Mouse (Mus musculus) lung, postnatal 36 days (tissue): Measurements from ENCODE around the gene Ifnlr1.
"Not testable (repeated sequence)": the region's sequence is repeated elsewhere in the genome, so short reads cannot be mapped to it uniquely, and the experiment has no call there.

Source experiments
- DNase-seq: peaks from one replicate; pipeline ENCODE4 v3.0.0; 2022; ENCODE audit warnings: mixed read lengths

Ifnlr1 gene

GRCm38 (mm10) chr4:135689797-135690196 is 3.7 kb downstream of the Ifnlr1 start:
- no peak for DNase-seq

DNA sequence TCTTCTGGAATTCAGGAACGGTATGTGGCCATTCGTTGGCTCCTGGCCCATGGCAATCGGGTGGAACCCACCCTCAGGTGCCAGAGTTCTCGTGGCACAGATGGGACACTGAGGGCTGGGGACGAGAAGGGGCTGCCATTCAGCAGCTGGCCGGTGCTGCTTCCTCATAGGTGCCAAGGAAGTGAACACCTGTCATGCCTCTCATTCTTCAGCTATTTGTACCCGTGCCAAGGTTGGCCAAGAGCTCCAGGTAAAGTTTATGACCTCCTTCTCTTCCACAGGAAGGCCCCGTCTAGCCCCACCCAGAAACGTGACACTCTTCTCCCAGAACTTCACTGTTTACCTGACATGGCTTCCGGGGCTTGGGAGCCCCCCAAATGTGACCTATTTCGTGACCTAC is 4.2 kb downstream of the Ifnlr1 start:
- peak; percentile 82 for DNase-seq

DNA sequence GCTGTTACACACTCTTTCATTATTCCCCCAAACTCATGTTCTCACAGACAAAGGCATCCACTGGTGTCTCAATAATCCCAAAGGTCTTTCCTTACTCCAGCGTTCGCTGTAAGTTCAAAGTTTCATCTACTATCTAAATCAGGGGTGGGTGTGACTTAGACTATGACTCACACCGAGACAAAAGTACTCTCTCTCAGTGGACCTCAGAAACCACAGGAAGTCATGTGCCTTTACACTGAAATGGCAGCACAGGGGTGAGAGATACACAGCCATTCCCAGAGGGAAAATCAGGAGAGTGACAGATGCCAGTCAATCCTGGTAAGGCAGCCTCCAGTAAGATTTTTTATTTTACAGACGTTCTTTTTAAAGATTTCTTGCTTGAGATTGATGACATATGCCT is 6.8 kb downstream of the Ifnlr1 start:
- DNase-seq = no peak

- DNase-seq = no peak
Measured at GRCm38 (mm10) chr4:135698498-135698897, 12.4 kb downstream of the Ifnlr1 start.

- no peak for DNase-seq
Measured at GRCm38 (mm10) chr4:135703497-135703896, 17.4 kb downstream of the Ifnlr1 start.

GRCm38 (mm10) chr4:135704016-135704415 is 17.9 kb downstream of the Ifnlr1 start:
- DNase-seq = no peak

- no peak for DNase-seq
Measured at GRCm38 (mm10) chr4:135706045-135706444, 20.0 kb downstream of the Ifnlr1 start.

GRCm38 (mm10) chr4:135709072-135709564 is 23.0 kb downstream of the Ifnlr1 start:
- peak; percentile 91 for DNase-seq

GRCm38 (mm10) chr4:135709621-135710020 is 23.5 kb downstream of the Ifnlr1 start:
- no peak for DNase-seq

GRCm38 (mm10) chr4:135710392-135710791 is 24.3 kb downstream of the Ifnlr1 start:
- no peak for DNase-seq

DNA sequence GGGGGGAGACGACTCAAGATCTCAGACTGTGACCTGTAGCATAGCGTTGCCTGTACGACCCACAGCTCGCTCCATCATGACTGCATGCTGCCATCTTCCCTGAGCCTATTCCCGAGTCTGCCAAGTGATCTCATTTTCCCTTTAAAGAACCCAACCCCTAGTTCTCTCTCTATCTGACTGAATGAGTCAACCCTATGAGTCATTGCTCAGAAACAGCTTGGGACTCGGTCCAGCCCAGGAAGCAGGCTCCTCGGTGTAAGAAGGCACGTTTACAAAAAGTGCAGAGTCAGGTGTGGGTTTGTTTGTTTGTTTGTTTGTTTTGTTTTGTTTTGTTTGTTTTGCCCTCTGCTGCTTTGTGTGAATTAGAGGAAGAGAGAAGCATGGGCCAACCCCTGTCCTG is 28.7 kb downstream of the Ifnlr1 start:
- no peak for DNase-seq

GRCm38 (mm10) chr4:135716438-135716837 is 30.4 kb downstream of the Ifnlr1 start:
- not testable (repeated sequence) for DNase-seq

- DNase-seq = no peak
Measured at GRCm38 (mm10) chr4:135722540-135723290, 36.6 kb downstream of the Ifnlr1 start.

GRCm38 (mm10) chr4:135726416-135726815 is 40.3 kb downstream of the Ifnlr1 start:
- DNase-seq = no peak

DNA sequence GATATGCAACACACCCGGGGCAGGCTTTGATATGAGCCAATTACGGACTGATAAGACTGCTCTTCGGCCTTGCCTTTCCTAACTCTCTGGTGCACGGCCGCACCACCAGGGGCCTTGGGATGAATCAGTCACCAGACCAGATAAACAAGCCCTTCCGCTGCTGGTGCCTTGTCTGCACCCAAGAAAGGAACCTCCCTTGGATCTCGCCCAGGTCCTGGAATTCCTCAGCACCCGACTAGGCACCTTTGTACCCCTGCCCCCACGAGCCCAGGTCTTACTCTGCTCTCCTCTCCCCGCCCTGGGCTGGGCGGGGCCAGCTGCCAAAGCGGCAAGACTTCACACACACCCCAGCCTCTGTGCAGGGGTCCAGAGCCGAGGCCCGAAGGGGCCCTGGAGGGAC is 41.7 kb downstream of the Ifnlr1 start, which contains the start of gene Il22ra1:
Gene Il22ra1 (plus strand): TSS at position 356 of the 400 bp plus-strand sequence.
- DNase-seq = peak; percentile 15

DNA sequence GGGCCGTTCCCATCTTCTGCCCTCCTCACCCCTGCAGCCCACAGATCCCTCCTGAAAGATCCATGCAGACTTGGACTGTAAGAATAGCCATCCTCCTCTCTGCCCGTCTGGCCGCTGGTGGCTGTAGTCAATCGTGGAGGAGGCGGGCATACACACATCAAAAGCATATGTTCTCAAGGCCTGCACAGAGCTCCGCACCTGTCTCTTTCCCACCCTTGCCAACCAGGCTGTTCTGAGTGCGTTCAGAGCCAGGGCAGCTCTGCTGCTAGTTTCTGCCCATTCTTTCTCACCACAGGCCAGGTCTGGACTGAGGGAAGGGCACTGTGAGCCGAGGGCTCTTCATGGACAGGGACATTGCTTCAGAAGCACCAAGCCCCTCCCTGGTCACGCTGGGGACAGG is 44.1 kb downstream of the Ifnlr1 start:
- no peak for DNase-seq

DNA sequence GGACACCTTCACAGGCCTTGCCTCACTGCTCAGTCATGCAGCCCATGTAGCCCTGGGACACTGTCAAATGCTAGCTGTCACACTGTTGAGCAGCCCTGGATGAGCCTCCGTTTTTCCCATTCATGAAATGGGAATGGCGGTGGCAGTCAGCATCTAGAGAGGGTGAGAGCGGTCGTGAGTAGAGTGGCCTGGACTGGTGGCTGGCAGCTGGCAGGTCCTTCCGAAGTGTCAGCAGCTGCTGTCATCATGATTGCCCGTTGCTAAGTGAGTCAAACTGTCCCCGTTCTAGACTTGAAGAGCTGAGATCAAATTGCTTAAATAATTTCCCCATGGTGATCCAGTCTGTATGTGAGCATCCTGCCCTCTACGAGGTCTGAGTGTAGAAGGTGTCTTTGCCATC is 44.9 kb downstream of the Ifnlr1 start:
- DNase-seq = no peak

GRCm38 (mm10) chr4:135733901-135734300 is 47.8 kb downstream of the Ifnlr1 start:
- no peak for DNase-seq

- DNase-seq = no peak
Measured at GRCm38 (mm10) chr4:135736903-135737302, 50.8 kb downstream of the Ifnlr1 start.

- no peak for DNase-seq
Measured at GRCm38 (mm10) chr4:135738237-135738636, 52.1 kb downstream of the Ifnlr1 start.

DNA sequence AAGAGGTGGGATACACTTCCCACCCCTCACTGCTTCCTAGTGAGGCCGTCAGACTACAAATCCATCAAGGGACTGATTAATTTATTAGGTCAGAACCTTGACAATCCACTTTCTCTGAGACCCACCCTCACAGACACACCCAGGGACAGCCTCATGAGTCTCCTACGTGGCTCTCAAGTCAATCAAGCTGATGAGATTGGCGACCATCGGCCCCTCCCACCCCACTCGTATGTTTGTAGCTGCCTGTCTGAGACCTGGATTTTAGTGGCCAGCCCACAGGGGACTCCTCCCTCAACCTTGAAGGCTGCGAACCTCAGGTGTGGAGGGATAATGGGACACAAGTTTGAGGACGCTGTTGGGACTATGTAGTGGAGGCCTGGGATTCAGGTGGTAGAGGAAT is 53.1 kb downstream of the Ifnlr1 start:
- DNase-seq = no peak

DNA sequence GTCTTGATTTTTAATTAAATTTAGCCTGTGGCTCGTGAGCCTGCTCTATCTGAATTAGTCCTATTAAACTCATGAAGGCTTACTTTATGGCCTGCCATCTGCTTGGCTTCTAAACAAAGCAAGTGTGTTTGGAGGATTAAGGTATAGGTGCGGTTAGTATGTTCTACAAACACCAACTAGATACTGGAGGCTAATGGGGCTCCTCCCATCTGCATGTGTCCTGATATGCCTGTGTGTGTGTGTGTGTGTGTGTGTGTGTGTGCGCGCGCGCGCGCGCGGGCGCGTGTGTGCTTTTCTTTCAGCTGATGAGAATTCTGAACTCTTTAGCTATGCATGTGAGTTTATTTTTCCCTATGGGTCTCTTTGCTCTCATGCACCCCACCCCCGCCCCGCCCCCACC is 53.6 kb downstream of the Ifnlr1 start:
- no peak for DNase-seq

- DNase-seq = no peak
Measured at GRCm38 (mm10) chr4:135743520-135743919, 57.4 kb downstream of the Ifnlr1 start.

GRCm38 (mm10) chr4:135744726-135745448 is 58.8 kb downstream of the Ifnlr1 start:
- peak; percentile 7 for DNase-seq
